Mouse (Mus musculus): Measurements from ENCODE around the gene Nkx6-2. TPM values are rescaled to one million over a fixed set of nuclear protein-coding genes. Genes with fewer than 3 reads are reported as not detected.

Nkx6-2 gene
- total RNA-seq, 2 experiments from 2014 or later, result 0.14 TPM; not detected in 1

GRCm38 (mm10) chr7:139566533-139566932 is 16.1 kb downstream of the Nkx6-2 start:
- DNase-seq, result no peak

- no peak for DNase-seq
These were observed 16.6 kb downstream of the Nkx6-2 start for GRCm38 (mm10) chr7:139565998-139566397.

- no peak for DNase-seq
These were observed 18.4 kb downstream of the Nkx6-2 start for GRCm38 (mm10) chr7:139564161-139564560.

GRCm38 (mm10) chr7:139563425-139563824 is 19.2 kb downstream of the Nkx6-2 start:
- no peak for DNase-seq

- DNase-seq, result no peak
These were observed 22.9 kb downstream of the Nkx6-2 start for GRCm38 (mm10) chr7:139559659-139560058.

- no peak for DNase-seq
These were observed 25.7 kb downstream of the Nkx6-2 start for GRCm38 (mm10) chr7:139556746-139557526.

GRCm38 (mm10) chr7:139556331-139556730 is 26.3 kb downstream of the Nkx6-2 start:
- no peak for DNase-seq

- no peak for DNase-seq
These were observed 31.1 kb downstream of the Nkx6-2 start for GRCm38 (mm10) chr7:139551519-139551918.

- no peak for DNase-seq
These were observed 32.4 kb downstream of the Nkx6-2 start for GRCm38 (mm10) chr7:139550086-139550783.

- no peak for DNase-seq
These were observed 35.3 kb downstream of the Nkx6-2 start for GRCm38 (mm10) chr7:139547325-139547724.

GRCm38 (mm10) chr7:139544706-139545625 is 37.6 kb downstream of the Nkx6-2 start:
- no peak for DNase-seq

- DNase-seq, result no peak
These were observed 41.2 kb downstream of the Nkx6-2 start for GRCm38 (mm10) chr7:139541422-139541821.

- no peak for DNase-seq
These were observed 42.0 kb downstream of the Nkx6-2 start for GRCm38 (mm10) chr7:139540601-139541000.

GRCm38 (mm10) chr7:139538541-139538940 is 44.1 kb downstream of the Nkx6-2 start:
- peak; percentile 67 for DNase-seq

GRCm38 (mm10) chr7:139537831-139538230 is 44.8 kb downstream of the Nkx6-2 start:
- DNase-seq, result no peak

- DNase-seq, result no peak
These were observed 45.8 kb downstream of the Nkx6-2 start for GRCm38 (mm10) chr7:139536831-139537230.

GRCm38 (mm10) chr7:139536331-139536730 is 46.3 kb downstream of the Nkx6-2 start:
- DNase-seq, result peak; percentile 78

- no peak for DNase-seq
These were observed 51.2 kb downstream of the Nkx6-2 start for GRCm38 (mm10) chr7:139531428-139531801.

GRCm38 (mm10) chr7:139530591-139531427 is 51.8 kb downstream of the Nkx6-2 start:
- DNase-seq, result no peak
